Mouse (Mus musculus): Measurements from ENCODE around the gene Ankrd63. TPM values are rescaled to one million over a fixed set of nuclear protein-coding genes. Genes with fewer than 3 reads are reported as not detected.

The Ankrd63 gene
- polyA plus RNA-seq, 1 experiment = not detected

- peaks cover 11% of the 10 kb centered on the region for H3K4me1 ChIP-seq (ENCODE audit: control insufficient read depth, insufficient read depth, low read length)
- H3K4me3 ChIP-seq (ENCODE audit: insufficient read depth, low read length) = no peak overlapping the region
- H3K27ac ChIP-seq (ENCODE audit: insufficient read depth, low read depth, low read length) = no peak overlapping the region
- TF ChIP-seq POLR2A (IDR thresholded peaks at IDR 0.05; ENCODE audit: borderline replicate concordance, low read depth, low read length) (no peak), CTCF (IDR thresholded peaks at IDR 0.05; ENCODE audit: low read depth, low read length) (no peak)
These were observed 2.7 kb upstream of the Ankrd63 start for GRCm38 (mm10) chr2:118706436-118706835.

DNA sequence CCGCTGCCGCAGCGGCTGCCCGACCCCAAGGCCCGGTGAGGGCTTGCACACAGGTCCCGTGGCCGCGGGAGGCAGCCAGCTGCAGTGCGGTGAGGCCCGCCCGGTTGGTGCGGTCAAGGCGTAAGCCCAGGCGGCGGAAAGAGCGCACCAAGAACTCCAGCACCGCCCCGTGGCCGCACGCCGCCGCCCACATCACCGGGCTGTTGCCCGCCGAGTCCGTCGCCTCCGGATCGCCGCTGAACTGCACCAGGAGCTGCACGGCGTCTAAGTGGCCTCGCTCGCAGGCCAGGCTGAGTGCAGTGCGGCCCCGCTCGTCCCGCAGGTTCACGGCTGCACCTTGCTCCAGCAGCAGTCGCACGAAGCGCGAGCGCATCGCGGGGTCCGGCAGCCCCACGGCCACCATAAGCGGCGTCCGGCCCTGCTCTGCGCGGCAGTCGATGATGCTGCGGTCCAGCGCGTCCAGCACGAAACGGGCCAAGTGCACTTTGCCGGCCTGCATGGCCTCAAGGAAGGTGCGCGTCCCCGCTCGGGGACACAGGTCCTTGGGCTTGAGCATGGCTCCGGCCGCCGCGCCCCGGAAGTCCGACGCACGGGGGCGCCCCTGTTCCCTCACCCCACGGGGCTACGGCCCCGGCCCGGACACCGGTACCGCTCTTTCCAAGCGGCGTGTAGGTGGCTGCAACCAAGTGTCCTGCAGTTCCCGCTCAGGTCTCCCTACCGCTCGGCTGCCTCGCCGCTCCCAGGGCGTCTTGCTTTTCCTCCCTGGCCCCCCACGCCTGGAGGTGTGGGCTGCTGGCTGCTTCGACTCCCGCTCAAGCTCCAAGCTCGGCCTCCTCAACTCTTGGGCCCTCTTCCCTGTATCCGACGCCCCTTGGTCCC is 641 bp downstream of the Ankrd63 start:
- Histone ChIP-seq H3K4me3 (ENCODE audit: insufficient read depth, low read length) (peak overlapping the region; percentile 40), H3K27ac (ENCODE audit: insufficient read depth, low read depth, low read length) (no peak overlapping the region), H3K4me1 (ENCODE audit: control insufficient read depth, insufficient read depth, low read length) (no peaks in the 10 kb centered on the region)
- TF ChIP-seq CTCF (IDR thresholded peaks at IDR 0.05; ENCODE audit: low read depth, low read length) = no peak

DNA sequence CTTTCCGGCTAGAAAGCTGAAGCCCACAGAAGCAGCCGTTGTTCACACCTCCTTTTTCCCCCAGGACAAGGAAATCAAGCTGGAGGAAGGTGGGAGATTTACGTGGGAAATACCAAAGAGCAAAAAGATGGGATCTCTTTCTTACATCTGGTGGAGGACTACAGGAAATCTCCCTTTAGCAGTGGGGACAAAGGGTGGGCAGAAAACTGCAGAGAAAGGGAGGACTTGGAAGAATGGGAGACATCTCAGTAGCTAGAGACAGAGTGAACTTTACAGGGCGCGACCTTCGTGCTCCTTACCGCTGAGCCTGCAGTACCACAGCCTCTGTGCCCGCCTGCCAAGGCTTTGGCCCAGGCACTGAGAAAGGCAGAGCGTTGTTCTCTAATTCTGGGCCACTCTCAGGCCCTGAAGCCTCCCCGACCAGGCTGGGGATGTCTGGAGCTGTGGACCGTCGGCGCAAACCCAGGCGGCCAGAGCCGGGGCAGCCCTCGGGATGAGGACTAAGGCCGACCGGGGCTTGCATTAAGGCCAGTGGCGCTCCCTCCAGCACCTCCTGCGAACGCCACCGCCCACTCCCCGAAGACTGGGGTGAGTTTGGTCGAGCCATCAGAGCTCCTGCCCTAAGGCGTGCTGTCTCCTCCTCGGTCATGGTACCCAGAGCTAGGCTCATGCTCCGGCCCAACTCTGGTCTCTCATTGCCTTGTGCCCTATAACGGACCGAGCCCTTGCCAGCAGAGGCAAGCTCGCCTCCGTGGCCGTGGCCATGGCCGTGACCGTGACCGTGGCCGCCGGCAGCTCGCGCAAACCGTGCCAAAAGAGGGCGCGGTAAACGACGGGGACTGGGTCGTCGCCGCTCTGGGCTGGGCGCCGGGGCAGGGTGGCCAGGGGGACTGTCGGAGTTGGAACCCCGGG is 1.5 kb downstream of the Ankrd63 start:
- H3K4me3 ChIP-seq (ENCODE audit: insufficient read depth, low read length) = peak overlapping the region; percentile 40

GRCm38 (mm10) chr2:118701161-118701560 is 2.6 kb downstream of the Ankrd63 start:
- no peak for TF ChIP-seq POLR2A (IDR thresholded peaks at IDR 0.05; ENCODE audit: borderline replicate concordance, low read depth, low read length)
- no peak for TF ChIP-seq CTCF (IDR thresholded peaks at IDR 0.05; ENCODE audit: low read depth, low read length)
- Histone ChIP-seq H3K27ac (ENCODE audit: insufficient read depth, low read depth, low read length) (no peak overlapping the region), H3K4me1 (ENCODE audit: control insufficient read depth, insufficient read depth, low read length) (peaks cover 4% of the 10 kb centered on the region; the same call in 1 of the 2 replicates), H3K4me3 (ENCODE audit: insufficient read depth, low read length) (no peak overlapping the region)

More for the DNA sequence above, 1.5 kb downstream of the Ankrd63 start:
- Histone ChIP-seq H3K27ac (ENCODE audit: insufficient read depth, low read depth, low read length) (no peak overlapping the region), H3K4me1 (ENCODE audit: control insufficient read depth, insufficient read depth, low read length) (no peaks in the 10 kb centered on the region)
- TF ChIP-seq POLR2A (IDR thresholded peaks at IDR 0.05; ENCODE audit: borderline replicate concordance, low read depth, low read length) = no peak
- no peak for TF ChIP-seq CTCF (IDR thresholded peaks at IDR 0.05; ENCODE audit: low read depth, low read length)

DNA sequence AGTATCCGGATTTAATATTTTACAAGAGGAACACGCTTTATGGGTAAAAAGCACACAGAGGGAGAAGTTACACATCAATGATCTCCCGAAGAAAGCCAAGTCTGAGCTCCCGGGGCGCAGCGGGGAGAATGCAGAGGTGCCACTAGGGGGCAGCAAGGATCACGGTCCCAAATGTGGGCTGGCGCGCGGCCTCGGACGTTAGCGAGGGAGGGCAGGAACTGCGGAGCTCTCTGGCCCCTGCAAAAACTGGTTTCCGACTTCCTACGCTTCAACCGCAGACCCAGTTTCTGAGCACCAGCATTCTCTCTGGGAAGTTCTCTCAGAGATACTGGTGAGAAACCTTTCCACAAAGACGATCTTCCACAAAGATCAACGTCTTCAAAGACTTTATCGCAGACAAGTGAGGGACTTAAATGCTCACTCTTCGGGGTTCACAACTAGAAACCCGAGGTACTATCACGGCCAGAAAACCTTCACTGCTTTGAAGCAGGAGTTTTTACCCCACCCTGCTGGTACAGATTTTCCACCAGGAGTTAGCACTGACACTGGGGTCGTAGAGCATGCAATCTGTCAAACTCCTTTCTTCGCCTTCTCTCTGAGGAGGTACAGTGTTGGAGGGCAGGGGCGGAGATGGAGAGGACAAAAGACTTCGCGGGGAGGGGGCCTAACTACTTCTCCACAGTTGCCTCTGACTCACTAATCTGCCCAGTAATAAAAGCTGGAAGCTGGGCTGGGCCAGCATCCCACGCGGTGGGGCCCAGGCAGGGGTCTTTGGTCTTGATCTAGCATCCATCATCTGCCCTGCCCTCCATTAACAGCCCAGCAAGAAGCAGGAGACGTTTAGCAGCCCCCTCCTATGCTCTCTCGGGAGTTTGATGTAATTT is 3.3 kb downstream of the Ankrd63 start:
- peaks cover 4% of the 10 kb centered on the region; the same call in 1 of the 2 replicates for H3K4me1 ChIP-seq (ENCODE audit: control insufficient read depth, insufficient read depth, low read length)
- TF ChIP-seq CTCF (IDR thresholded peaks at IDR 0.05; ENCODE audit: low read depth, low read length) (peak; percentile 84), POLR2A (IDR thresholded peaks at IDR 0.05; ENCODE audit: borderline replicate concordance, low read depth, low read length) (no peak)
- H3K4me3 ChIP-seq (ENCODE audit: insufficient read depth, low read length) = peak overlapping the region; percentile 21; the same call in 1 of the 2 replicates
- H3K27ac ChIP-seq (ENCODE audit: insufficient read depth, low read depth, low read length) = no peak overlapping the region

- Histone ChIP-seq H3K4me1 (ENCODE audit: control insufficient read depth, insufficient read depth, low read length) (peaks cover 4% of the 10 kb centered on the region; the same call in 1 of the 2 replicates), H3K27ac (ENCODE audit: insufficient read depth, low read depth, low read length) (no peak overlapping the region), H3K4me3 (ENCODE audit: insufficient read depth, low read length) (no peak overlapping the region)
- TF ChIP-seq POLR2A (IDR thresholded peaks at IDR 0.05; ENCODE audit: borderline replicate concordance, low read depth, low read length) (no peak), CTCF (IDR thresholded peaks at IDR 0.05; ENCODE audit: low read depth, low read length) (no peak)
These were observed 5.8 kb downstream of the Ankrd63 start for GRCm38 (mm10) chr2:118697955-118698354.

GRCm38 (mm10) chr2:118697311-118697877 is 6.4 kb downstream of the Ankrd63 start:
- Histone ChIP-seq H3K4me1 (ENCODE audit: control insufficient read depth, insufficient read depth, low read length) (peaks cover 4% of the 10 kb centered on the region; the same call in 1 of the 2 replicates), H3K27ac (ENCODE audit: insufficient read depth, low read depth, low read length) (no peak overlapping the region), H3K4me3 (ENCODE audit: insufficient read depth, low read length) (no peak overlapping the region)
- no peak for TF ChIP-seq CTCF (IDR thresholded peaks at IDR 0.05; ENCODE audit: low read depth, low read length)
- TF ChIP-seq POLR2A (IDR thresholded peaks at IDR 0.05; ENCODE audit: borderline replicate concordance, low read depth, low read length) = no peak

DNA sequence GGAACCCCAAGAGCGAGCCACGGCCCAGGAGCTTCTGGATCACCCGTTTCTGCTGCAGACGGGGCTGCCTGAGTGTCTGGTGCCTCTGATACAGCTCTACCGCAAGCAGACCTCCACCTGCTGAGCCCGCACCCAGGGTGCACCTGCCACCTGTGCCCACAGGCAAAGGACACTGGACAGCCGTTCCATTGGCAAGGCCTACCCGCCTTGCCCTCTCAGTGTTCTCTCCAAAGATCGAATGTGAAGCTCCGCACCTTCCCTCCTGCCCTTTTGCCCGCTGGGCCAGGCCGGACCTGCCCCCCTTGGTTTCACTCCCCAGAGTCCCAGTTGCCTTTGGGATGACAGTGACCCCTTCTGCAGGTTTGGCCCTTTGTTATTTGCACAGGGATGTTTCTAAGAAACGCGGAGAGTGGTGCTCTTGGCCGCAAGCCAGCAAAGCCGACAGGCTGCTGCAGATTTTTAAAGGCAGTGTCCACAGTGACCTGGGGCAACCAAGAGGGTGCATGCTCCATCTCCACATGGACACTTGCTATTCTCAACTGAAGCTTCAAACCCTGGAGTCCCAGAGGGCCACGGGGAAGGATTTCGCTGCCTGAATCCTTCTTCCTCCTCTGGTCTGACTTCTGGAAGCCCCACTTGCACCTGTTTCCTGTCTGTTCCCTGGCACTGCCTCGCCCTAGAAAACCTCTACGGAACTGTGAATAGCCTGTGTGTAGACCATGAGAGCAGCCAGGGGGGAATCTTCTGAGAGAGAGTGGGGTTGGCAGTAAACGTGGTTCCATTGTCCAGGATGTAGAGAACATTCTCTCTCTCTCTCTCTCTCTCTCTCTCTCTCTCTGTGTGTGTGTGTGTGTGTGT is 7.1 kb downstream of the Ankrd63 start:
- Histone ChIP-seq H3K4me3 (ENCODE audit: insufficient read depth, low read length) (no peak overlapping the region), H3K4me1 (ENCODE audit: control insufficient read depth, insufficient read depth, low read length) (peaks cover 4% of the 10 kb centered on the region; the same call in 1 of the 2 replicates), H3K27ac (ENCODE audit: insufficient read depth, low read depth, low read length) (no peak overlapping the region)
- TF ChIP-seq POLR2A (IDR thresholded peaks at IDR 0.05; ENCODE audit: borderline replicate concordance, low read depth, low read length) (no peak), CTCF (IDR thresholded peaks at IDR 0.05; ENCODE audit: low read depth, low read length) (no peak)
